Mouse (Mus musculus) cerebellum, adult 8-10 months (tissue): ENCODE measurements around the gene 2610028H24Rik.

Experiments
- DNase-seq: peaks from one replicate; pipeline ENCODE4 v3.0.0; 2022

The 2610028H24Rik gene

DNA sequence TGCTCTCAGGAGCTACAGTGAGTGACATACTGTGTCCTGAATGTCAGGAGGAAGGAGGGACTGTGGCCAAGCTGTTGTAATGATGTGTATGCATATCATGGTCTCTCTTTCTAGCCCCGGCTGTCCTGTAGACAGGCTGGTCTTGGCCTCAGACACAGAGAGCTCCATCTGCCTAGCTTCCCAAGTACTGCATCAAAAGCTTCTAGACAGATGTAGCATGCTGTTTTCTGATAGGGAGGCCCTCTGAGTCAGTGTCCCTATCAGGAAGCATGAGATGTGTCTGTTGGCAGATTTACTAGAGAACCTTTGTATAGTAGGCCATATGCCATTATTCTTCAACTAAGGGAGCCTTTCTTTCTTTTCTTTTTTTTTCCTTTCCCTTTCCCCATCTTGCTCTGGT lies 44.6 kb downstream of the 2610028H24Rik start:
- no peak for DNase-seq

GRCm38 (mm10) chr10:76495501-76495900 lies 46.6 kb downstream of the 2610028H24Rik start:
- no peak for DNase-seq

DNA sequence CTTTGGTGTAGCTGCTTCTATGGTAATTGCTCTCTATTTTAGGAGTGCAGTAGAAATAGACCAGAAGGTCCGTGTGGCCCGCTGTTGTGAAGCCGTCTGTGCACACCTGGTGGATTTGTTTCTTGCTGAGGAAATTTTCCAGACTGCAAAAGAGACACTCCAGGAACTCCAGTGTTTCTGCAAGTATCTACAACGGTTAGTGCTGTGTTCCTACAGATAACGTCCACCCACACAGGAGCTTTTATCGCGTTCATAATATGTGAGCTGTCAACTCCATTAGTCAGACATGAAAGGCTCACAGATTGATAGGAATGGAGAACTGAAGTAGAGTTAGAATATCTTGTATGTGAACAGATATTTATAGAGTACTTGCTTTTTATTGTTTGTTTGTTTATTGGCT lies 47.5 kb downstream of the 2610028H24Rik start:
- DNase-seq = no peak

DNA sequence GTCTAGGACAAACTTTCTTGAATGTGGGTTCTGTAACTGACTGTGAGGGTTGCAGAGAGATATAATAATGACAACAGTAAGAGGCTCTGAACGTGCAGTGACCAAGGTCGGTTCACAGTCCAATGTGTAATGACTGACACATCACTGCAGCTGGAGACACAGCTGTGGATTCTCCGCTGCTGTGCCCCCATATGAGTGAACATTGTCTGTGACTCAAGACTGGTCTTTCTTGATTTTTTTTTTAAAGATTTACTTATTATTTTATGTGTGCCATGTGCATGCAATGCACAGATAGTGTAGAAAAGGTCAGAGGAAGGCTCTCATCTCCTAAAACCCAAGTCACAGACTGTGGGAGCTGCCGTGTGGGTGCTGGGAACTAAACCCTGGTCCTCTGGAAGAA lies 48.6 kb downstream of the 2610028H24Rik start:
- no peak for DNase-seq

GRCm38 (mm10) chr10:76504271-76504943 lies 55.5 kb downstream of the 2610028H24Rik start:
- DNase-seq = no peak

GRCm38 (mm10) chr10:76505865-76506264 lies 57.0 kb downstream of the 2610028H24Rik start:
- DNase-seq = no peak
